Mouse (Mus musculus): ENCODE measurements around the gene Lyst. TPM values are rescaled to one million over a fixed set of nuclear protein-coding genes. Genes with fewer than 3 reads are reported as not detected.
A peak's percentile ranks its signal among the peaks of the same experiment; 100 is the strongest.

Lyst gene
- total and polyA plus RNA-seq, 3 experiments: 2.9 to 3.1 TPM; not detected in 1

DNA sequence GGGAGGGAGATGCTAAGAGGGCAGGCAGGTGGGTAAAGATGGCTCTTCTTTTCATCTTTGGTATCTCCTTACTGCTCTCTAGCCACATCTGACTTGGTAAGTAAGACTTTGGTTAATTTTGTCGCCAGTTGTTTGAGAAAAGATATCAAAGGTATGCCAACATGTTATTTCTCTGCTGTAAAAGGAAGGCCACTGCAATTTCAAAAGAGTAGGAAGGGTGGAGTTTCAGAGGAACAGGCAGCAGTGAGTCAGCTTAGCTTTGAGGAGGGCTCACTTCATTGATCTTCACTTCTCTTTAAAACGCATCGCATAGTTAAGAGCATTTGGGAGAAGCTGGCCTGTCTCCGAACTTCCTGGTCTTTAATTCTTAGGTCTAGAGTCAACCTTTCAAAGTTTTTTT is 8.2 kb upstream of the Lyst start:
- Histone ChIP-seq H3K4me3 (ENCODE audit: control insufficient read depth in 1 of 2, insufficient read depth in 1 of 2, low read depth in 2 of 2, low read length in 2 of 2) (no peak overlapping the region), H3K9me3 (replicated peaks; ENCODE audit: insufficient read depth, low read length) (no peaks in the 10 kb centered on the region), H3K9ac (ENCODE audit: control insufficient read depth, low read depth, low read length, poor library complexity, severe bottlenecking) (no peak overlapping the region), H3K27ac (ENCODE audit: control insufficient read depth, low read depth, low read length) (no peak overlapping the region), H3K4me1 (ENCODE audit: control insufficient read depth in 1 of 2, insufficient read depth in 2 of 2, low read length in 2 of 2) (peaks cover 4 to 6% of the 10 kb centered on the region in 2 experiments), H3K36me3 (ENCODE audit: control insufficient read depth in 1 of 2, insufficient read depth in 2 of 2, low read length in 2 of 2) (peaks cover 0 to 5% of the 10 kb centered on the region in 2 experiments; a peak in 2 of 4 replicates), H3K79me2 (ENCODE audit: control insufficient read depth, insufficient read depth, low read length, poor library complexity) (no peaks in the 10 kb centered on the region), H3K27me3 (ENCODE audit: control insufficient read depth in 1 of 2, insufficient read depth in 2 of 2, low read length in 2 of 2) (no peaks in the 10 kb centered on the region)
- no peak for TF ChIP-seq SMC3 (IDR thresholded peaks at IDR 0.05; ENCODE audit: low read depth, low read length)
- TF ChIP-seq NRF1 (IDR thresholded peaks at IDR 0.05; ENCODE audit: insufficient read depth, low read depth, low read length, poor library complexity, severe bottlenecking): no peak
- no peak for TF ChIP-seq POLR2AphosphoS2 (IDR thresholded peaks at IDR 0.05; ENCODE audit: low read length)
- no peak for TF ChIP-seq TCF12 (IDR thresholded peaks at IDR 0.05; ENCODE audit: low read depth, low read length)
- no peak for TF ChIP-seq POLR2AphosphoS5 (IDR thresholded peaks at IDR 0.05; ENCODE audit: borderline replicate concordance, low read depth, low read length)
- TF ChIP-seq RAD21 (IDR thresholded peaks at IDR 0.05; ENCODE audit: low read depth, low read length): no peak
- TF ChIP-seq JUND (IDR thresholded peaks at IDR 0.05; ENCODE audit: low read depth, low read length): no peak
- DNase-seq (ENCODE audit: low read depth, low spot score): no peak

GRCm38 (mm10) chr13:13583473-13583872 is 6.7 kb upstream of the Lyst start:
- no peak for DNase-seq (ENCODE audit: low read depth, low spot score)
- H3K27me3 ChIP-seq (ENCODE audit: control insufficient read depth in 1 of 2, insufficient read depth in 2 of 2, low read length in 2 of 2): no peaks in the 10 kb centered on the region
- H3K4me1 ChIP-seq (ENCODE audit: control insufficient read depth in 1 of 2, insufficient read depth in 2 of 2, low read length in 2 of 2): peaks cover 13 to 18% of the 10 kb centered on the region in 2 experiments
- H3K9me3 ChIP-seq (replicated peaks; ENCODE audit: insufficient read depth, low read length): no peaks in the 10 kb centered on the region
- H3K9ac ChIP-seq (ENCODE audit: control insufficient read depth, low read depth, low read length, poor library complexity, severe bottlenecking): no peak overlapping the region
- H3K27ac ChIP-seq (ENCODE audit: control insufficient read depth, low read depth, low read length): no peak overlapping the region
- no peak for TF ChIP-seq E2F4 (IDR thresholded peaks at IDR 0.05; ENCODE audit: borderline replicate concordance, low read depth, low read length)
- no peak for TF ChIP-seq MEF2A (IDR thresholded peaks at IDR 0.05; ENCODE audit: extremely low read depth, insufficient replicate concordance, low read depth, low read length, poor library complexity, severe bottlenecking)
- no peak for TF ChIP-seq MYC (IDR thresholded peaks at IDR 0.05; ENCODE audit: low read depth, low read length)
- no peaks in the 10 kb centered on the region for H3K79me2 ChIP-seq (ENCODE audit: control insufficient read depth, insufficient read depth, low read length, poor library complexity)
- H3K36me3 ChIP-seq (ENCODE audit: control insufficient read depth in 1 of 2, insufficient read depth in 2 of 2, low read length in 2 of 2): peaks cover 0 to 18% of the 10 kb centered on the region in 2 experiments; a peak in 2 of 4 replicates
- no peak overlapping the region for H3K4me3 ChIP-seq (ENCODE audit: control insufficient read depth in 1 of 2, insufficient read depth in 1 of 2, low read depth in 2 of 2, low read length in 2 of 2)

GRCm38 (mm10) chr13:13587653-13588184 is 2.5 kb upstream of the Lyst start:
- H3K9me3 ChIP-seq (replicated peaks; ENCODE audit: insufficient read depth, low read length): no peaks in the 10 kb centered on the region
- H3K27me3 ChIP-seq (ENCODE audit: control insufficient read depth in 1 of 2, insufficient read depth in 2 of 2, low read length in 2 of 2): no peaks in the 10 kb centered on the region
- DNase-seq (ENCODE audit: low read depth, low spot score): peak; percentile 35
- no peak overlapping the region for H3K9ac ChIP-seq (ENCODE audit: control insufficient read depth, low read depth, low read length, poor library complexity, severe bottlenecking)
- peak overlapping the region; percentile 33; the same call in 1 of the 2 replicates for H3K27ac ChIP-seq (ENCODE audit: control insufficient read depth, low read depth, low read length)
- peaks cover 0 to 35% of the 10 kb centered on the region in 2 experiments; a peak in 2 of 4 replicates for H3K36me3 ChIP-seq (ENCODE audit: control insufficient read depth in 1 of 2, insufficient read depth in 2 of 2, low read length in 2 of 2)
- peaks cover 5% of the 10 kb centered on the region for H3K79me2 ChIP-seq (ENCODE audit: control insufficient read depth, insufficient read depth, low read length, poor library complexity)
- peaks cover 21 to 29% of the 10 kb centered on the region in 2 experiments for H3K4me1 ChIP-seq (ENCODE audit: control insufficient read depth in 1 of 2, insufficient read depth in 2 of 2, low read length in 2 of 2)
- no peak overlapping the region for H3K4me3 ChIP-seq (ENCODE audit: control insufficient read depth in 1 of 2, insufficient read depth in 1 of 2, low read depth in 2 of 2, low read length in 2 of 2)
- TF ChIP-seq ETS1 (IDR thresholded peaks at IDR 0.05; ENCODE audit: low read depth, low read length) (peak; percentile 29; the same call in 1 of the 2 replicates), MEF2A (IDR thresholded peaks at IDR 0.05; ENCODE audit: extremely low read depth, insufficient replicate concordance, low read depth, low read length, poor library complexity, severe bottlenecking) (no peak), GATA1 (IDR thresholded peaks at IDR 0.05; ENCODE audit: low read depth, low read length) (peak; percentile 77), E2F4 (IDR thresholded peaks at IDR 0.05; ENCODE audit: borderline replicate concordance, low read depth, low read length) (no peak), SMC3 (IDR thresholded peaks at IDR 0.05; ENCODE audit: low read depth, low read length) (no peak), NRF1 (IDR thresholded peaks at IDR 0.05; ENCODE audit: insufficient read depth, low read depth, low read length, poor library complexity, severe bottlenecking) (no peak), TAL1 (IDR thresholded peaks at IDR 0.05; ENCODE audit: low read length) (no peak), TCF12 (IDR thresholded peaks at IDR 0.05; ENCODE audit: low read depth, low read length) (no peak), UBTF (IDR thresholded peaks at IDR 0.05; ENCODE audit: borderline replicate concordance, insufficient read depth, low read depth, low read length) (no peak), KAT2A (conservative IDR thresholded peaks at IDR 0.05; ENCODE audit: low read depth, low read length) (no peak), RCOR1 (IDR thresholded peaks at IDR 0.05; ENCODE audit: low read depth, low read length) (0 out of 2 replicates have a peak, but pooled peaks have one; percentile 9), BHLHE40 (IDR thresholded peaks at IDR 0.05; ENCODE audit: borderline replicate concordance, low read depth, low read length) (no peak), EP300 (IDR thresholded peaks at IDR 0.05; ENCODE audit: low read depth in 1 of 2, low read length in 2 of 2) (peak; percentile 64 to 76), POLR2AphosphoS2 (IDR thresholded peaks at IDR 0.05; ENCODE audit: low read length) (no peak)
